Mouse (Mus musculus): ENCODE data around the gene Snap47. TPM values are rescaled to one million over a fixed set of nuclear protein-coding genes. Genes with fewer than 3 reads are reported as not detected.
A peak's percentile ranks its signal among the peaks of the same experiment; 100 is the strongest.

Snap47 gene
- polyA plus RNA-seq, 1 experiment, result 14.4 TPM

- H3K27ac ChIP-seq (ENCODE audit: control insufficient read depth, insufficient read depth, low read depth, low read length, poor library complexity), result no peak overlapping the region
- 6% methylated on average over 37 of the region's 37 CpGs for WGBS
- TF ChIP-seq CTCF (IDR thresholded peaks at IDR 0.05; ENCODE audit: control insufficient read depth, insufficient read depth, low read length) (no peak), POLR2A (IDR thresholded peaks at IDR 0.05; ENCODE audit: borderline replicate concordance, control insufficient read depth, low read depth, low read length) (no peak)
- H3K4me3 ChIP-seq (replicated peaks; ENCODE audit: control insufficient read depth, low read depth, low read length), result peak overlapping the region; percentile 95
- no peaks in the 10 kb centered on the region for H3K4me1 ChIP-seq (ENCODE audit: control insufficient read depth, insufficient read depth, low read length)
Observed at GRCm38 (mm10) chr11:59471413-59472325, 20.7 kb upstream of the Snap47 start.

GRCm38 (mm10) chr11:59460459-59460858, 9.5 kb upstream of the Snap47 start:
- Histone ChIP-seq H3K4me1 (ENCODE audit: control insufficient read depth, insufficient read depth, low read length) (no peaks in the 10 kb centered on the region), H3K27ac (ENCODE audit: control insufficient read depth, insufficient read depth, low read depth, low read length, poor library complexity) (no peak overlapping the region), H3K4me3 (replicated peaks; ENCODE audit: control insufficient read depth, low read depth, low read length) (no peak overlapping the region)
- WGBS, result 85% methylated on average over 2 of the region's 2 CpGs
- TF ChIP-seq CTCF (IDR thresholded peaks at IDR 0.05; ENCODE audit: control insufficient read depth, insufficient read depth, low read length) (no peak), POLR2A (IDR thresholded peaks at IDR 0.05; ENCODE audit: borderline replicate concordance, control insufficient read depth, low read depth, low read length) (no peak)

- H3K4me3 ChIP-seq (replicated peaks; ENCODE audit: control insufficient read depth, low read depth, low read length), result no peak overlapping the region
- WGBS, result 64% methylated on average over 5 of the region's 5 CpGs
- no peak overlapping the region for H3K27ac ChIP-seq (ENCODE audit: control insufficient read depth, insufficient read depth, low read depth, low read length, poor library complexity)
- TF ChIP-seq CTCF (IDR thresholded peaks at IDR 0.05; ENCODE audit: control insufficient read depth, insufficient read depth, low read length), result no peak
- no peaks in the 10 kb centered on the region for H3K4me1 ChIP-seq (ENCODE audit: control insufficient read depth, insufficient read depth, low read length)
Observed at GRCm38 (mm10) chr11:59458973-59459372, 8.0 kb upstream of the Snap47 start.

GRCm38 (mm10) chr11:59456891-59457290, 5.9 kb upstream of the Snap47 start:
- 91% methylated on average over 2 of the region's 2 CpGs for WGBS
- H3K4me1 ChIP-seq (ENCODE audit: control insufficient read depth, insufficient read depth, low read length), result no peaks in the 10 kb centered on the region
- H3K27ac ChIP-seq (ENCODE audit: control insufficient read depth, insufficient read depth, low read depth, low read length, poor library complexity), result no peak overlapping the region
- no peak overlapping the region for H3K4me3 ChIP-seq (replicated peaks; ENCODE audit: control insufficient read depth, low read depth, low read length)
- TF ChIP-seq POLR2A (IDR thresholded peaks at IDR 0.05; ENCODE audit: borderline replicate concordance, control insufficient read depth, low read depth, low read length), result no peak
- no peak for TF ChIP-seq CTCF (IDR thresholded peaks at IDR 0.05; ENCODE audit: control insufficient read depth, insufficient read depth, low read length)

GRCm38 (mm10) chr11:59456346-59456745, 5.4 kb upstream of the Snap47 start:
- Histone ChIP-seq H3K27ac (ENCODE audit: control insufficient read depth, insufficient read depth, low read depth, low read length, poor library complexity) (no peak overlapping the region), H3K4me1 (ENCODE audit: control insufficient read depth, insufficient read depth, low read length) (no peaks in the 10 kb centered on the region), H3K4me3 (replicated peaks; ENCODE audit: control insufficient read depth, low read depth, low read length) (no peak overlapping the region)
- TF ChIP-seq CTCF (IDR thresholded peaks at IDR 0.05; ENCODE audit: control insufficient read depth, insufficient read depth, low read length), result no peak
- no peak for TF ChIP-seq POLR2A (IDR thresholded peaks at IDR 0.05; ENCODE audit: borderline replicate concordance, control insufficient read depth, low read depth, low read length)
- 83% methylated on average over 2 of the region's 2 CpGs for WGBS

- TF ChIP-seq POLR2A (IDR thresholded peaks at IDR 0.05; ENCODE audit: borderline replicate concordance, control insufficient read depth, low read depth, low read length), result no peak
- no peak for TF ChIP-seq CTCF (IDR thresholded peaks at IDR 0.05; ENCODE audit: control insufficient read depth, insufficient read depth, low read length)
- Histone ChIP-seq H3K4me3 (replicated peaks; ENCODE audit: control insufficient read depth, low read depth, low read length) (peak overlapping the region; percentile 78), H3K27ac (ENCODE audit: control insufficient read depth, insufficient read depth, low read depth, low read length, poor library complexity) (no peak overlapping the region), H3K4me1 (ENCODE audit: control insufficient read depth, insufficient read depth, low read length) (peaks cover 2% of the 10 kb centered on the region; the same call in 1 of the 2 replicates)
- WGBS, result under 1% methylated on average over 38 of the region's 38 CpGs
Observed at GRCm38 (mm10) chr11:59450230-59450771, 685 bp downstream of the Snap47 start.

DNA sequence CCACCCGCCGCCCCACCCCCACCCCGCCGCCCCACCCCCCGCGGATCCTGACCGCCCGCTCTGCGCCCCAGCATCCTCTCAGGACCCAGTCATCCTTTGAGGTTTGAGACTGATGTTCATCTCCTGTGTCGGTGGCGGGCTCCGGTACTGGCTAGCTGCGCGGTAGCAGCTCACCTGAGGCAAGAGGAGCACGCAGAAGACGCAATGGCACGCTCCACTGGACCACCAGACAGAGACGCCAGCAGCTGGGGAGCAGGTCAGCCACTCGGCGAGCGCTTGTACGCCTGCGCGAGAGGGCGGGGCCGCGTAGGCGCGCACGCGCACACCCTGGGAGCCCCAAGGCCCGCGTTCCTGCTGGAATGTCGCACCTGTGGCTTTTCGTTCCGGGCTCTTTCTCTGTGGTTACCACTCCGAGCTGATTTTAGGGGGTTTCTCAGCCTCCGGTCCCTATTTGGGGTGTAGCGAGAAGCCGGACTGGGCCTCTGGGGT, 1.2 kb downstream of the Snap47 start, which contains the start of gene Jmjd4:
Gene Jmjd4, plus strand, starts transcription at position 305 of the 489 bp plus-strand sequence.
- H3K4me3 ChIP-seq (replicated peaks; ENCODE audit: control insufficient read depth, low read depth, low read length), result peak within 1 kb of the TSS; percentile 78
- TF ChIP-seq CTCF (IDR thresholded peaks at IDR 0.05; ENCODE audit: control insufficient read depth, insufficient read depth, low read length) (no peak), POLR2A (IDR thresholded peaks at IDR 0.05; ENCODE audit: borderline replicate concordance, control insufficient read depth, low read depth, low read length) (peak; percentile 64; the same call in 1 of the 2 replicates)
- H3K27ac ChIP-seq (ENCODE audit: control insufficient read depth, insufficient read depth, low read depth, low read length, poor library complexity), result no peak within 1 kb of the TSS
- peaks cover 2% of the 10 kb centered on the region; the same call in 1 of the 2 replicates for H3K4me1 ChIP-seq (ENCODE audit: control insufficient read depth, insufficient read depth, low read length)
- under 1% methylated on average over 40 of the region's 40 CpGs for WGBS

DNA sequence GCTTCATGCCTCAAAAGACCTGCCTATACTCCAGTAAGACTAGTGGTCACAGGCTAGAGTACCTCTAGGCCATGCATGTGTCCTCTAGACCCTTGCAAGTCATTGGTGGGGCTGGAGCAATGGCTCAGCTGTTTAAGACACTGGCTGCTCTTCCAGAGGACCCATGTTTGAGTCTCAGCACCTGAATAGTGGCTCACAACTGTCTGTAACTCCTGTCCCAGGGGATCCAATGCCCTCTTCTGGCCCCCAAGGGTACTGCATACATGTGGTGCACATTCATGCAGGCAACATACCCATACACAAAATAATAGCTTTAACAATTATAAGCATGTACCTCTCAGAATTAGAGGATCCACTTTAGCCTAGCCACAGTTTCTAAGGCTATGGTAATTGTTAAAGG, 7.9 kb downstream of the Snap47 start:
- TF ChIP-seq CTCF (IDR thresholded peaks at IDR 0.05; ENCODE audit: control insufficient read depth, insufficient read depth, low read length), result no peak
- no peak for TF ChIP-seq POLR2A (IDR thresholded peaks at IDR 0.05; ENCODE audit: borderline replicate concordance, control insufficient read depth, low read depth, low read length)
- H3K4me3 ChIP-seq (replicated peaks; ENCODE audit: control insufficient read depth, low read depth, low read length), result no peak overlapping the region
- H3K4me1 ChIP-seq (ENCODE audit: control insufficient read depth, insufficient read depth, low read length), result no peaks in the 10 kb centered on the region
- no peak overlapping the region for H3K27ac ChIP-seq (ENCODE audit: control insufficient read depth, insufficient read depth, low read depth, low read length, poor library complexity)
